16 mouse cellular contexts compared by ENCODE assay signal in genomic region chr11:41493277-41493676, GRCm38 (mm10).
A peak's percentile ranks its signal among the peaks of the same experiment; 100 is the strongest.
DNase-seq lines count a peak whose midpoint lies in the region; ATAC-seq lines count a peak whose summit lies in the region.
"Had no signal": no experiment of that assay in that cellular context is flagged by ENCODE, and none has a peak within 500 bp of the region (broad histone marks: within the 10 kb centered on the region; RNA-seq: fewer than 3 reads in every experiment).

No protein-coding gene starts in this region.

- peaks cover 10% of the 10 kb centered on the region for H3K4me1 ChIP-seq in limb, embryonic 10.5 days
- H3K4me1 ChIP-seq in kidney, embryonic 16.5 days (ENCODE audit: insufficient read depth, low read length), result no peaks in the 10 kb centered on the region
- H3K4me1 ChIP-seq: forebrain, embryonic 10.5 days; heart, embryonic 12.5 days; hindbrain, embryonic 12.5 days had no signal

- peak overlapping the region; percentile 62; the same call in 1 of the 2 replicates for H3K27ac ChIP-seq in limb, embryonic 10.5 days
- no peak overlapping the region for H3K27ac ChIP-seq in kidney, embryonic 16.5 days (ENCODE audit: low read length)
- H3K27ac ChIP-seq: forebrain, embryonic 10.5 days; hindbrain, embryonic 12.5 days had no signal

- H3K4me2 ChIP-seq in kidney, embryonic 16.5 days (replicated peaks; ENCODE audit: low read depth, low read length), result no peak overlapping the region
- H3K4me2 ChIP-seq: heart, embryonic 12.5 days; hindbrain, embryonic 12.5 days had no signal

- no peak overlapping the region for H3K4me3 ChIP-seq in limb, embryonic 10.5 days
- H3K4me3 ChIP-seq in kidney, embryonic 16.5 days (ENCODE audit: low read length), result no peak overlapping the region
- H3K4me3 ChIP-seq: forebrain, embryonic 10.5 days; heart, embryonic 12.5 days; hindbrain, embryonic 12.5 days had no signal

- DNase-seq in layer of hippocampus, adult 11-12 months (ENCODE audit: low spot score), result peak; percentile 28
- no peak for DNase-seq in layer of hippocampus, adult 9-10 months (ENCODE audit: low spot score)
- DNase-seq in layer of hippocampus, adult 8-10 months (ENCODE audit: low spot score in 2 of 2), result peak; percentile 45 to 55
- DNase-seq in limb, embryonic 10.5 days (ENCODE audit: low spot score), result peak; percentile 42
- peak; percentile 81 for DNase-seq in telencephalon, adult 2 months (ENCODE audit: low read depth, low spot score)
- no peak for DNase-seq in retina, embryonic 14.5 days (ENCODE audit: low spot score)
- DNase-seq in natural killer cell, adult 2 months (ENCODE audit: low spot score in 2 of 2), result no peak
- DNase-seq: adrenal gland, postnatal 25 days; gastrocnemius, postnatal 25 days; kidney, adult 11 months; lung, adult 18-20 months; thymus, adult 2 months had no signal

- 37% methylated on average over 7 of the region's 7 CpGs for WGBS in limb, embryonic 10.5 days
- 68% methylated on average over 7 of the region's 7 CpGs for WGBS in kidney, embryonic 16.5 days

- no peaks in the 10 kb centered on the region for H3K36me3 ChIP-seq in limb, embryonic 10.5 days
- no peaks in the 10 kb centered on the region for H3K36me3 ChIP-seq in kidney, embryonic 16.5 days (ENCODE audit: insufficient read depth, low read length)
- H3K36me3 ChIP-seq: forebrain, embryonic 10.5 days; heart, embryonic 12.5 days; hindbrain, embryonic 12.5 days had no signal

- no peaks in the 10 kb centered on the region for H3K9me3 ChIP-seq in limb, embryonic 10.5 days (replicated peaks)
- H3K9me3 ChIP-seq in kidney, embryonic 16.5 days (ENCODE audit: low read length), result no peaks in the 10 kb centered on the region
- H3K9me3 ChIP-seq: forebrain, embryonic 10.5 days; heart, embryonic 12.5 days; hindbrain, embryonic 12.5 days had no signal

- ATAC-seq in kidney, embryonic 16.5 days (ENCODE audit: low FRiP score, low TSS enrichment), result no peak

- no peak overlapping the region for H3K9ac ChIP-seq in kidney, embryonic 16.5 days (replicated peaks; ENCODE audit: low read length)
- H3K9ac ChIP-seq: heart, embryonic 12.5 days; hindbrain, embryonic 12.5 days had no signal

- no peaks in the 10 kb centered on the region for H3K27me3 ChIP-seq in limb, embryonic 10.5 days (ENCODE audit: low read depth, poor library complexity, severe bottlenecking)
- no peaks in the 10 kb centered on the region for H3K27me3 ChIP-seq in kidney, embryonic 16.5 days (ENCODE audit: insufficient read depth, low read length)
- H3K27me3 ChIP-seq: heart, embryonic 12.5 days; hindbrain, embryonic 12.5 days had no signal

Comparison
In these comparisons a context has a peak if more than half of its experiments do, and no peak if none do; other contexts are left out.
1. DNase-seq: peak in layer of hippocampus, adult 11-12 months (single experiment), layer of hippocampus, adult 8-10 months (2 of 2), limb, embryonic 10.5 days (single experiment) and telencephalon, adult 2 months (single experiment); none in layer of hippocampus, adult 9-10 months (single experiment), retina, embryonic 14.5 days (single experiment) and natural killer cell, adult 2 months (0 of 2).